Mouse (Mus musculus) liver, embryonic 16.5 days (tissue): ENCODE data around the gene Map3k6. TPM values are rescaled to one million over a fixed set of nuclear protein-coding genes. Genes with fewer than 3 reads are reported as not detected.

Experiments used
- ATAC-seq: fragments of 200-750 bp; cut with Nextera tagmentation; 2 replicates; pipeline ENCODE4 v1.8.0; 2017; ENCODE audit warnings: low read depth, mild to moderate bottlenecking, moderate number of reproducible peaks, moderate library complexity
- H3K27ac ChIP-seq: fragments of 300-500 bp; sonication (generic); 2 replicates; pipeline ENCODE4 v1.5.1; 2014; ENCODE audit warnings: mild to moderate bottlenecking, low read length
- H3K27me3 ChIP-seq: fragments of 300-500 bp; sonication (generic); 2 replicates; pipeline ENCODE4 v1.6.1; 2014; ENCODE audit warnings: low read depth, low read length, mixed read lengths; ENCODE audit not compliant: control insufficient read depth, insufficient read depth
- H3K36me3 ChIP-seq: fragments of 300-500 bp; sonication (generic); 2 replicates; pipeline ENCODE4 v1.6.1; 2014; ENCODE audit warnings: mild to moderate bottlenecking; ENCODE audit not compliant: control insufficient read depth, insufficient read depth
- H3K4me1 ChIP-seq: fragments of 300-500 bp; sonication (generic); 2 replicates; pipeline ENCODE4 v1.6.1; 2014; ENCODE audit warnings: low read depth, low read length, mixed read lengths; ENCODE audit not compliant: control insufficient read depth
- H3K4me2 ChIP-seq: fragments of 300-500 bp; sonication (generic); 2 replicates; pipeline ENCODE4 v1.6.1; 2014; ENCODE audit warnings: low read depth, low read length, mixed read lengths
- H3K4me3 ChIP-seq: fragments of 300-500 bp; sonication (generic); 2 replicates; pipeline ENCODE4 v1.5.1; 2014; ENCODE audit warnings: low read depth, mild to moderate bottlenecking, low read length
- H3K9ac ChIP-seq: fragments of 300-500 bp; sonication (generic); 2 replicates; pipeline ENCODE4 v1.6.1; 2014; ENCODE audit warnings: low read depth, low read length
- H3K9me3 ChIP-seq: fragments of 300-500 bp; sonication (generic); replicated peaks from 2 replicates; pipeline ENCODE4 v1.6.1; 2016; ENCODE audit warnings: low read length; ENCODE audit not compliant: control insufficient read depth
- WGBS: fragments of 180-500 bp; shearing (Covaris S2); extraction: QIAGEN DNeasy Blood & Tissue Kit; methylation state at CpG from one replicate; pipeline ENCODE4 v1.1.7; 2014; ENCODE audit not compliant: insufficient replicate concordance; 5-methylcytosine and 5-hydroxymethylcytosine counted together
- polyA plus RNA-seq: library from polyadenylated mRNA; unstranded; fragments of >200 nt; fragmentation: Nextera tagmentation; extraction: Ambion mirVana; gene quantifications from 2 replicates; pipeline ENCODE4 v1.2.1, GENCODE M21; 2015

The Map3k6 gene
- polyA plus RNA-seq, 1 experiment from 2014 or later: 3.0 TPM

DNA sequence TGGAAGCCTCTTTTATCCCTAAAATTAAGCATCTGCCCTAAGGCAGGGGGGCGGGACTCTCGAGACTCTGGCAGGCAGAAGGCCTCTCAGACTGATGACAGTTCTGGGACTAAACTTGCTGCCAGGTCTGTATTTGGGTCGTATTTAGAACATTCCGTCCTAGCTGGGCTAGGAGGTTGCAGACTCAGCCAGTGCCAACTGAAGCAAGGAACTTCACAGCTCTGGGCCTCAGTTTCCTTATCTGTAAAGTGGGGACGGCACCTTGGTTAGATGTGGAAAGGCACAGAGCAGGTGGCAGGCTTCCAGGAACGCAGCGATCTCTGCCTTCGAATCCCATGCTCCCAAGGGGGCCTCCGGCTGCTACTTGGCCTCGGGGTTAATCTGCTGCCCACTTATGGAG is 14.5 kb upstream of the Map3k6 start:
- Histone ChIP-seq H3K9ac (no peak overlapping the region), H3K27me3 (peaks cover 18% of the 10 kb centered on the region), H3K4me3 (no peak overlapping the region), H3K36me3 (no peaks in the 10 kb centered on the region), H3K9me3 (no peaks in the 10 kb centered on the region), H3K27ac (no peak overlapping the region), H3K4me2 (no peak overlapping the region), H3K4me1 (peaks cover under 1% of the 10 kb centered on the region; the same call in 1 of the 2 replicates)
- ATAC-seq: no peak
- 65% methylated on average over 10 of the region's 10 CpGs for WGBS

GRCm38 (mm10) chr4:133227636-133228035 is 13.0 kb upstream of the Map3k6 start:
- no peaks in the 10 kb centered on the region for H3K36me3 ChIP-seq
- no peak overlapping the region for H3K4me2 ChIP-seq
- no peak for ATAC-seq
- H3K9me3 ChIP-seq: no peaks in the 10 kb centered on the region
- H3K27me3 ChIP-seq: peaks cover 4% of the 10 kb centered on the region
- WGBS: 46% methylated on average over 8 of the region's 8 CpGs
- no peaks in the 10 kb centered on the region for H3K4me1 ChIP-seq
- H3K9ac ChIP-seq: no peak overlapping the region
- no peak overlapping the region for H3K27ac ChIP-seq
- H3K4me3 ChIP-seq: no peak overlapping the region

DNA sequence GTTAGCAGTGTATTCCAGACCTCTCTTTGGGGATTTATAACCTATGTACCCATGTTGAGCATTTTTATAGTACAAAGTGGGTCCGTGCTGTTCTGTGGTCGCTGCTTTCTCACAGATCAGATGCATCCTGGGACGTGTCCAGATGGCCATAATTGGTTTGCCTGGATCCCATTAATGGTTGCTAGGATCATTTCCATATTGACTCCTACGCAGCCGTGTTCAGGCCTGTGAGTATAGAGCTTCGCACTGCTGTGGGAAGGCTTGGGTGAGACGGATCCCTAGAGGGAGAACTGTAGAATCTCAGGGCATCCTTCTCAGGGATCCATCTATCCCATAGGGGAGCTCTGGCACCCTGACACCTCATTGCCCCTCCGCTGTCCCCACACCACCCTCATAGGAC is 11.0 kb upstream of the Map3k6 start:
- Histone ChIP-seq H3K9me3 (no peaks in the 10 kb centered on the region), H3K9ac (no peak overlapping the region), H3K4me2 (no peak overlapping the region), H3K27me3 (no peaks in the 10 kb centered on the region; the same call in 1 of the 2 replicates), H3K4me3 (no peak overlapping the region), H3K4me1 (no peaks in the 10 kb centered on the region), H3K36me3 (no peaks in the 10 kb centered on the region), H3K27ac (no peak overlapping the region)
- no peak for ATAC-seq
- 70% methylated on average over 8 of the region's 8 CpGs for WGBS

GRCm38 (mm10) chr4:133233285-133233976 is 7.2 kb upstream of the Map3k6 start:
- Histone ChIP-seq H3K9ac (no peak overlapping the region), H3K4me2 (no peak overlapping the region), H3K4me3 (no peak overlapping the region), H3K36me3 (no peaks in the 10 kb centered on the region), H3K9me3 (no peaks in the 10 kb centered on the region), H3K27ac (no peak overlapping the region), H3K27me3 (no peaks in the 10 kb centered on the region; the same call in 1 of the 2 replicates), H3K4me1 (peaks cover 7% of the 10 kb centered on the region)
- 35% methylated on average over 10 of the region's 10 CpGs for WGBS
- no peak for ATAC-seq

DNA sequence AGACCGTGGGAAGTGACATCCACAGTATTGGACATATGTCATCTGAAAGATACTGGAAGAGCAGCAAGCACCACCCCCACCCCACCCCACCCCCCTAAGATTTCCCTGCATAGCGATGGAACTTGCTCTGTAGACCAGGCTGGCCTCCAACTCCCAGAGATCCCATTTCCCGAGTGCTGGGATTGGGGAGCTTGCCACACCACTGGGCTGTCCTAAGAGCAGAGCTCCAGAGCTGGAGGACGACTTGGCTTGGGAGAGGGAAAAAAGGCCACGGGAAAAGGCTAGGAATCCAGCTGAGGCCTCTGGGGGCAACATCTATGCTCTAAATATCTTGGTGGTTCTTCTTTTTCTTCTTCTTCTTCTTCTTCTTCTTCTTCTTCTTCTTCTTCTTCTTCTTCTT is 5.8 kb upstream of the Map3k6 start:
- Histone ChIP-seq H3K4me1 (peaks cover 9% of the 10 kb centered on the region), H3K4me2 (no peak overlapping the region), H3K9me3 (no peaks in the 10 kb centered on the region), H3K9ac (no peak overlapping the region), H3K27me3 (no peaks in the 10 kb centered on the region; the same call in 1 of the 2 replicates), H3K27ac (no peak overlapping the region), H3K36me3 (no peaks in the 10 kb centered on the region), H3K4me3 (no peak overlapping the region)
- WGBS: 43% methylated on average over 5 of the region's 5 CpGs
- ATAC-seq: no peak

DNA sequence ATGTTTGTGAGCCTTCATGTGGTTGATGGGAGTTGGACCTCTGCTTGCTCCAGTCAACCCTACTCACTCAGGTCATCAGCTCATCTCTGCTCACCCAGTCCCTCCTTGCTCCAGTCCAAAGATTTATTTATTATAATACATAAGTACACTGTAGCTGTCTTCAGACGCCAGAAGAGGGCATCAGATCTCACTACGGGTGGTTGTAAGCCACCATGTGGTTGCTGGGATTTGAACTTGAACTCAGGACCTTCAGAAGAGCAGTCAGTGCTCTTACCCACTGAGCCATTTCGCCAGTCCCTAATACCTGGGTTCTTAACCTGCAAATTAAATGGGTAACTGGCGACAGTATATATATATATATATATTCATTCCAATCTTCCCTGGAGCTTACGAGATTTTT is 5.2 kb upstream of the Map3k6 start:
- no peak for ATAC-seq
- Histone ChIP-seq H3K4me1 (peaks cover 12% of the 10 kb centered on the region), H3K4me3 (no peak overlapping the region), H3K36me3 (no peaks in the 10 kb centered on the region), H3K4me2 (no peak overlapping the region), H3K9ac (no peak overlapping the region), H3K27me3 (no peaks in the 10 kb centered on the region; the same call in 1 of the 2 replicates), H3K27ac (no peak overlapping the region), H3K9me3 (no peaks in the 10 kb centered on the region)
- WGBS: 70% methylated on average over 5 of the region's 5 CpGs

- Histone ChIP-seq H3K4me2 (no peak overlapping the region), H3K27me3 (peaks cover 3% of the 10 kb centered on the region; the same call in 1 of the 2 replicates), H3K9ac (no peak overlapping the region), H3K36me3 (no peaks in the 10 kb centered on the region), H3K4me3 (no peak overlapping the region), H3K27ac (no peak overlapping the region), H3K9me3 (no peaks in the 10 kb centered on the region), H3K4me1 (peaks cover 31% of the 10 kb centered on the region)
- WGBS: 0% methylated on average over 4 of the region's 4 CpGs
- ATAC-seq: no peak
These were observed 2.7 kb upstream of the Map3k6 start for GRCm38 (mm10) chr4:133237911-133238310.

DNA sequence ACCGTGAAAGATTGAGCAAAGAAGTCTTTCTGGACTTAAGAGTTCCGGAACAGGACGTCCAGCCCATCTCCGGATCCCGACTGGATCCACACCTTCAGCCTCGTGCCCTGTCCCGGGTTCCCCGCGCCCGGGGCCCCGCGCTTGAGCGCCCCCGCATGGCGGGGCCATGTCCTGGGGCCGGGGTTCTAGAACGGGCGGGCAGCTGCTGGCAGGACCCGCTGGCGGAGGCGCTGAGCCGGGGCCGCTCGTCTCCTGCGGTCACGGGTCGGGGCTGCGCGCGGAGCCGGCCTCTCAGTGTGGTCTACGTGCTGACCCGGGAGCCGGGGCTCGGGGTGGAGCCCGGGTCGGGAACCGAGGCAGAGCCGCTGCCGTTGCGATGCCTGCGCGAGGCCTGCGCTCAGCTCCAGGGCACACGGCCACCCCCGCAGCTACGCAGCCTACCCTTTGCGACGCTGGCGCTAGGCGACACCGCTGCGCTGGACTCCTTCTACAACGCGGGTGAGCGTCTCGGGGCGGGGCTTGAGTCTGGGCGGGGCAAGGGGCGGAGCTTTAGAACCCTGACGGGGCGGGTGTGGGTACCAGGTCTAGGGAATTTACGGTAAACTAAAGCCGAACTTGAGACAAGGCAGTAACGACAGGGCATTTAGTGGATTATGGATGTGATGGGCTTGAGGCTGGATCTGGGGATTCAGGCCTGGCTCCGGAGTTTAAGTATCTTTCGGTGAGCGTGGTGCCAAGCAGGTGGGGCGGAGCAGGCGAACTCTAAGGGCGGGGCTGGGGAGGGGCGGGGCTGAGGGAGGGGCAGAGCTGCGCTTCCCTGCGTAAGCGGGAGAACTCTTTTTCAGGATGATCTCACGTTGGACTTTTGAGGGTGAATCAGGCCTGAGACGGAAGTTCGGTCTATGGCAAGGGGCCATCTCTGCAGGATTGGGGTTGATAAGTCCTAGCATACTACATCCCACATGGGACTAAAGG is 603 bp downstream of the Map3k6 start:
- H3K4me3 ChIP-seq: peak overlapping the region; percentile 65
- ATAC-seq: peak; percentile 85
- peak overlapping the region; percentile 63 for H3K9ac ChIP-seq
- H3K9me3 ChIP-seq: no peaks in the 10 kb centered on the region
- H3K36me3 ChIP-seq: no peaks in the 10 kb centered on the region
- H3K4me2 ChIP-seq: peak overlapping the region; percentile 94
- under 1% methylated on average over 68 of the region's 78 CpGs for WGBS
- peaks cover 3% of the 10 kb centered on the region for H3K27me3 ChIP-seq
- peak overlapping the region; percentile 59 for H3K27ac ChIP-seq
- H3K4me1 ChIP-seq: peaks cover 45% of the 10 kb centered on the region

DNA sequence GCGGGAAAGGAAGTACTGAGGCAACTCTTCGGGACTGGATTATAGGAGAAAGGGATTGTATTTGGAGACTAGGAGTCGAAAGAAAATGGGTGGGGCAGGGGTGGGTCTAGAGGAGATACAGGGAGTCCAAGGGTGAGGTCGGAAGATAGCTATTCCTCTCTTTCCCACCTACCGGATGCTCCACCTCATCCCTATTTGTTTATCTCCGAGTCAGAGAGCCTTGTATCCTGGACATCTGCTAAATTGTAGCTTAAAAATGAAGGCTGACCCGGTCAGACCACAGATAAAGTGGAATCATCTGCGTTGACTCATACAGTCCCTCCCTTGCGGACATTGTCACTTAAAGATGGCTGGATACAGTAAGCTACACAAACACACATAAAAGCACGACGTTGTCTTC is 1.3 kb downstream of the Map3k6 start:
- H3K4me1 ChIP-seq: peaks cover 48% of the 10 kb centered on the region
- peak overlapping the region; percentile 65 for H3K4me3 ChIP-seq
- H3K4me2 ChIP-seq: peak overlapping the region; percentile 94
- H3K27me3 ChIP-seq: peaks cover 3% of the 10 kb centered on the region
- no peaks in the 10 kb centered on the region for H3K36me3 ChIP-seq
- H3K27ac ChIP-seq: peak overlapping the region; percentile 50; the same call in 1 of the 2 replicates
- H3K9me3 ChIP-seq: no peaks in the 10 kb centered on the region
- 18% methylated on average over 11 of the region's 11 CpGs for WGBS
- no peak for ATAC-seq
- peak overlapping the region; percentile 30 for H3K9ac ChIP-seq
